ENCODE assay signal across 8 mouse cellular contexts in genomic region chr11:101082208-101083082, GRCm38 (mm10). TPM values are rescaled to one million over a fixed set of nuclear protein-coding genes. Genes with fewer than 3 reads are reported as not detected.
DNase-seq lines count a peak whose midpoint lies in the region; ATAC-seq lines count a peak whose summit lies in the region.

Coasy (plus strand) TSS chr11:101082565.

- peak within 1 kb of the TSS; percentile 97 for H3K4me2 ChIP-seq in hindbrain, embryonic 12.5 days (replicated peaks)

- peak; percentile 87 for ATAC-seq in hindbrain, embryonic 12.5 days (ENCODE audit: low FRiP score)

- peak within 1 kb of the TSS; percentile 70 for H3K4me3 ChIP-seq in hindbrain, embryonic 12.5 days

- peaks cover 36% of the 10 kb centered on the region for H3K4me1 ChIP-seq in hindbrain, embryonic 12.5 days

- WGBS in hindbrain, embryonic 12.5 days: under 1% methylated on average over 50 of the region's 51 CpGs

- H3K27ac ChIP-seq in hindbrain, embryonic 12.5 days: peak within 1 kb of the TSS; percentile 85

- peak; percentile 93 for DNase-seq in NIH3T3 (ENCODE audit: low read depth)
- DNase-seq in cerebellum, adult 9-11 months: peak; percentile 93
- peak; percentile 84 to 85 for DNase-seq in frontal cortex, postnatal 10 days (ENCODE audit: low spot score in 2 of 2)
- peak; percentile 83 to 93 for DNase-seq in layer of hippocampus, postnatal 14 days (ENCODE audit: low spot score in 2 of 2)
- peak; percentile 85 for DNase-seq in lung, postnatal 14 days
- DNase-seq in retina, adult 2 months (ENCODE audit: low read depth, low spot score): peak; percentile 79
- DNase-seq in thymus, postnatal 36 days: peak; percentile 81 to 84

- H3K9ac ChIP-seq in hindbrain, embryonic 12.5 days: peak within 1 kb of the TSS; percentile 89

- peaks cover 13% of the 10 kb centered on the region for H3K36me3 ChIP-seq in hindbrain, embryonic 12.5 days

- no peaks in the 10 kb centered on the region for H3K9me3 ChIP-seq in hindbrain, embryonic 12.5 days (replicated peaks)

- peaks cover 41% of the 10 kb centered on the region for H3K27me3 ChIP-seq in hindbrain, embryonic 12.5 days

RNA-seq across cellular contexts. Expression of gene Coasy, which starts in this region (rescaled TPM):
- polyA plus RNA-seq in hindbrain, embryonic 12.5 days (2016; fragmentation: Nextera tagmentation; extraction: Ambion mirVana): 45.6 and 51.2 TPM in 2 replicates
- total RNA-seq in layer of hippocampus, postnatal 14 days (2021): 10 to 100 TPM; 32.6 to 35.7 TPM

Comparison
In these comparisons a context has a peak if more than half of its experiments do, and no peak if none do; other contexts are left out.
1. Peak in every context shown above with its lines: DNase-seq, ATAC-seq, H3K4me3 ChIP-seq and H3K27ac ChIP-seq.